Mouse (Mus musculus): ENCODE measurements around the gene Pitx3.
A peak's percentile ranks its signal among the peaks of the same experiment; 100 is the strongest.
"Not testable (repeated sequence)": the region's sequence is repeated elsewhere in the genome, so short reads cannot be mapped to it uniquely, and the experiment has no call there.

Gene Pitx3

DNA sequence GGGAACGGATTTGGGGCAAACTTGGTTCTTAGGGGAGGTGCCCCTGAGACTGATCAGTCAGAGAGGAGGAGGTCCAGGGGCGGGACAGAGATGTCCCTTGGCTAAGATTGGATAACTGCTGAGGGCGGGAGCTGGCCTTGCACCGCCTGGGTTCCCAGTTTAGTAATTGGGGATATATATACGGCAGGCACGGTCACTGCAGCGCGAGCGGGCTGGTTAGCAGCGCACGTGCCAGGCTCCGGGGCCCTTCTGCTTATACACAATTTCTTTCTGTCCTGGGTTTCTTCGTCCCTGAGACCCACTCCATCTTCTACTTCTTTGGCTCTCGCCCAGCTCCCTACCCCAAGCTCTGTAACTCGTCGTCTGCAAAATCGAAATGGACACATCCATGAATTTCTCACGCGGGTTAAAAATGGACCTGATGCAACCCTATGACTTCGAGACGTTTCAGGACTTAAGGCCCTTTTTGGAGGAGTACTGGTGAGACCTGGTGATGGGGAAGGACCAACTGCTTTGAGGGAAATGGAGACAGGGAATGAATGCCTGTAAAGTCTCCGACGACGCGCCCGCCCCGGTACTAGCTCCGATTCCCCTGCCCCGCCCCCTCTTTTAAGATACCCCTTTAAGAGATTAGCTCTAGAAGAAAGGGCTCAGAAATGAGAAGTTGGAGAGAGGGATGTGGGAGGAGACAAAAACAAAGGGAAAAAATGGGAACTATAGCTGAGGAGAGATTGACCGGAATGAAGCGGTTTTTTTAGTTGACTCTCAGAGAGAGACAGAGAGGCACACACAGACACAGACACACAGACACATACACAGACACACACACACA lies 16.2 kb downstream of the Pitx3 start, which contains the start of gene Elovl3:
Gene Elovl3 (plus strand): TSS at position 204 of the 832 bp plus-strand sequence.
- DNase-seq (ENCODE audit: low spot score) = peak; percentile 57

DNA sequence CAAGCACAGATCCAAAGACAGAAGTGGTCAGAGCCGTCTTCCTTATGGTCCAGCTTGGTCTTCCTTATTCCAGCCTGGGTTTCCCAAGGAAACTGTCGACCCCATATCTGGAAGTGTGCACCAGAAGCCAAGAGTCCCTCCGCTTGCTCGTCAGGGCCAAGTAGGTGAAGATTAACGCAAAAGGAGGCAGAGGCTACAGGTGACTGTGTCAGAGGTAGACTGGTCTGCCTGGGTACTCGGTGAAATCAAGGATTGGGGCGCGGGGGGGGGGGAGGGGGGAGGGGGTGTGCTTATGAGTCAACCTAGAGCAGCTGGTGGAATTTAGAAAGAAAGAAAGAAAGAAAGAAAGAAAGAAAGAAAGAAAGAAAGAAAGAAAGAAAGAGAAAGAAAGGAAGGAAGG lies 16.8 kb downstream of the Pitx3 start:
- DNase-seq (ENCODE audit: low spot score) = no peak

DNA sequence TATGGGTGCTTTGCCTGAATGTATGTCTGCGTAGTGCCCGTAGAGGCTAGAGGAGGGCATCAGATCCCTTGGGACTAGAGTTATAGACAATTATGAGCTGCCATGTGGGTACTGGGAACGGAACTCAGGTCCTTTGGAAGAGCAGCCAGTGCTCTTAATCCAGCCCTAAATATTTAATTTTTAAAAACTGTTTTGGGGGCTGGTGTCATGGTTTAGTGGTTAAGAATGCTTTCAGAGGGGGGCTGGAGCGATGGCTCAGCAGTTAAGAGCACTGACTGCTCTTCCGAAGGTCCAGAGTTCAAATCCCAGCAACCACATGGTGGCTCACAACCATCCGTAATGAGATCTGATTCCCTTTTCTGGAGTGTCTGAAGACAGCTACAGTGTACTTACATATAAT lies 18.4 kb downstream of the Pitx3 start:
- not testable (repeated sequence) for DNase-seq (ENCODE audit: low spot score)

DNA sequence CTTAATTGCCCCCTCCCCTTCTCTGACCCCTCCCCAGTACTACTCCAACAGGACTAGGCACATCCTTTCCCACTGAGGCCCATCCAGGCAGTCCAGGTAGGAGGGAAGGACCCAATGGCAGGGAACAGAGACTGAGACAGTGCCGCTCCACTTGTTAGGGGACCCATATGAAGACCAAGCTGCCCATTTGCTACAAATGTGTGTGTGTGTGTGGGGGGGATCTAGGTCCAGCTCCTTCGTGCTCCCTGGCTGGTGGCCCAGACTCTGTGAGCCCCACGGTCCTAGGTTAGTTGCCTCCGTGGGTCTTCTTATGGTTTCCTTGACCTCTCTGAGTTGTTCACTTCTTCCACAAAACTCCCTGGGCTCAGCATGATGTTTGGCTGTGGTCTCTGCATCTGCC lies 21.8 kb downstream of the Pitx3 start:
- DNase-seq (ENCODE audit: low spot score) = no peak

DNA sequence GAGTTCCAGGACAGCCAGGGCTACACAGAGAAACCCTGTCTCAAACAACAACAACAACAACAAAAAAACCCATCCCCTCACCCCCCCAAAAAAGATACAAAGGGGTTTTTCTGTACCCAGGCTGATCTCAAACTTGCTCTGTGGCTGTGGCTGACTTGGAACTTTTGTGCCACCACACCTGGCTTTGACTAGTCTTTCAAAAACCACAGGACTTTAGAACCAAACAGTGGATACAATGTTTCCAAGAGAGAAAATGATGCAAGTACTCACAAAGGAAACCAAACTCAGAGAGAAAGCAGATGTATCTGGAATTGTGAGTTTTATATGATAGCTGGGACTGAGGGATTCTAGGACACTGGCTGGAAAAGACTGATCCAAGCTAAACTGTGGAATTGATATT lies 23.5 kb downstream of the Pitx3 start:
- no peak for DNase-seq (ENCODE audit: low spot score)

DNA sequence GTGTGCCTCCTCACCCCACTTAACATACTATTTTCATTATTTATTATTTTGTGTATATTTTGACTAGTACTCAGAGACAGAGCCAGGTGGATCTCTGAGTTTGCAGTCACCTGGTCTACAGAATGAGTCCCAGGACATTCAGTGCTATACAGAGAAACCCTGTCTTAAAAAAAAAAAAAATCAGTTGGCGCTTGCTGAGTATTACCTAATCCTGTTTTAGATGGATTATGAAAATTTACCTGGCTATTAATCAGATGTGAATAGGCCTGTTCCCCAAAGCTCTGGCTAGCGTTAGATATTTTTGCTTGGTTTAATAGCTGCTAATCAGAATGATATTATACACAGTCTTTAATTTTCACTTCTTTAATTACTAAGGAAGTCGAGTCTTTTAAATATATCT lies 24.2 kb downstream of the Pitx3 start:
- no peak for DNase-seq (ENCODE audit: low spot score)

DNA sequence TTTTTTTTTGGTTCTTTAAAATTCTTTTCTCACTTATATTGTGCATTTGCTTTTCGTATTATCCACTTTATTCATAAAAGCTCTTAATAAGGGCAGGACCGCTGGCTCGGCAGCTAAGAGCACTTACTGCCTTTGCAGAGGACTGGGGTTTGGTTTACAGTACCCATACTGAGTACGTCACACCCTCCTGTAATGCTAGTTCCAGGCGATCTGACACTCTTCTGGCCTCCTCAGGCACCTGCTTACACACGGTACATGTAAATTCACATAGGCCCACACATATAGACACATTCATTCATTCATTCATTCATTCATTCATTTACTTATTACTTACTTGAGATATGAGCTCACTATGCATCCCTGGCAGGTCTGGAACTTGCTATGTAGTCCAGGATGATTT lies 27.3 kb downstream of the Pitx3 start:
- no peak for DNase-seq (ENCODE audit: low spot score)

DNA sequence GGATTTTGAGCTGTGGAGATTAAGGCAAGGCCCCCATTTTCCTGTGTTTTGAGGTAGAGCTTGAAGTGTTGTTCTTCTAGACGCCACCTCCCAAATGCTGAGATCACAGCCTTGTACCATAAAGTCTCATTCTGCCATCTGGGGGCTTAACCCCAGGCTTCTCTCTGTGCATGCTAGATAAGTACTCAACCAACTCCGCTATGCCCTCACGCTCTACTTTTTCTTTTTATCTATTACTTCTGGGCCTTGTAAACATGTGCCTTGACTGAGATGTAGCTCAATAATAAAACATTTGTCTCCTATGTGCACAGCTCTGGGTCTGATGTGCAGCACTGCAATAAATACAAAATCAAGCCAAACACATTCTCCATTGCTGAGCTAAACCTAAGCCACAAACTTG lies 28.7 kb downstream of the Pitx3 start:
- no peak for DNase-seq (ENCODE audit: low spot score)

DNA sequence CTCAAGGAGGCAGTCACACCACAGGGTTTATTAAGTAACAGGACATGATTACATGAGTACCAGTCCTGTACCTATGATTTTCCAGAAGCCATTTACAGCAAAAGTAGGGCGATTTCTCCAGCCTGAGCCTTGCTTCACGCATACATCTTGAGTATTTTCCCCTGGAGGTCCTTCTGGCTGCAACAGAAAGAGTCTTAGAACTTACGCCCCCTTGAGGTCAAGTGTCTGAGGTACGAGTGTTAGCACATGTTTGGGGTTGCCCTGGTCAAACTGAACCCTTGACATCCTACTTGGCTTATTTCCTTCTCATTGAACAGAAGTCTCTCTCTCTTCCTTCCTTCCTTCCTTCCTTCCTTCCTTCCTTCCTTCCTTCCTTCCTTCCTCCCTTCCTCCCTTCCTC lies 33.5 kb downstream of the Pitx3 start:
- no peak for DNase-seq (ENCODE audit: low spot score)

DNA sequence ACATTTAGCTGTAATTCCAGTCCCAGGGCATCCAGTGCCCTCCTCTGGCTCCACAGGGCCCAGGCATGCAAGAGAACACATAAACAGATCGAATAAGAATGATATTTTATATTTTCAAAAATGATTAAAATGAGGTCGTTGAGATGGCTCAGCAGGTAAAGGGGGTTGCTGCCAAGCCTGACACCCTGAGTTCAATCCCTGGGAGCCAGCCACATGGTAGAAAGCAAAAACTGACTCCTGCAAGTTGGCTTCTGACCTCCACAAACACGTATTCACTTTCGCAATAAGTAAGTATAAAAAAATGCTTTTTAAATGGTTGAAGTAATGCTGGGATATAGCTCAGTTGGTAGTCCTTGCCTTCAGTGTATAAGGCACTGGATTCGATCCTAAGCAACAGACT lies 37.3 kb downstream of the Pitx3 start:
- no peak for DNase-seq (ENCODE audit: low spot score)

DNA sequence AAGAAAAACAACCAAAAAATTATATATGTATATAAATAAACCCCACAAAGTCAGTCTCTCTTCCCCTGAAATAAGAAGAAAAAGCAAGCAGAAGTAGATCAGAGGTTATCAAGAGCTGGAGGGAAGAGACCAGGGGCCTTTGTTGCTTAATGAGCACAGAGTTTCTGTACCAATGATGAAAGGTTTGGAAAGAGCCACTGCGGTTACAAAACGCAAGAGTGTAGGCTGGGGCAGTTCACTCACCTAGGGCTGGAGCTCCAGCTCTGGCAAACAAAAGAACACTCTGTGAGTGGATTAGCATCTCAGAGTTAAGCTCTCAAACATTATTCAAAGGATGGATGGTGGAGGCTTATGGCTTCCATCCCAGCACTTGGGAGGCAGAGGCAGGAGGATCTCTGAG lies 37.9 kb downstream of the Pitx3 start:
- DNase-seq (ENCODE audit: low spot score) = no peak

DNA sequence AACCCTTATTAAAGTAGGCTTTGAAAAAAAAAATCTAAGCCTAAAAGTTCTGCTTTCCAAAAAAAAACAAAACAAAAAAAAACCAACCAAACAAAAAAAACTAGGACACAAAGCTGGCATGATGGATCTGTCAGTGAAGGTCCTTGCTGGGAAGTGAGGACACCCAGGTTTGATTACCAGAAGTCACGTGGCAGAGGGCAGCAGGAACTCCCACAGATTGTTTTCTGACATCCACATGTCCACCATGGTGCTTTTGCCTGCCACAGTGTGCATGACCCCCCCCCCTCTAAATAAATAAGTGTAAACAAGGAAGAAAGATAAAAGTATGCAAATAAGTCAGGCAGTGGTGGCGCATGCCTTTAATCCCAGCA lies 44.0 kb downstream of the Pitx3 start:
- DNase-seq (ENCODE audit: low spot score) = no peak

DNA sequence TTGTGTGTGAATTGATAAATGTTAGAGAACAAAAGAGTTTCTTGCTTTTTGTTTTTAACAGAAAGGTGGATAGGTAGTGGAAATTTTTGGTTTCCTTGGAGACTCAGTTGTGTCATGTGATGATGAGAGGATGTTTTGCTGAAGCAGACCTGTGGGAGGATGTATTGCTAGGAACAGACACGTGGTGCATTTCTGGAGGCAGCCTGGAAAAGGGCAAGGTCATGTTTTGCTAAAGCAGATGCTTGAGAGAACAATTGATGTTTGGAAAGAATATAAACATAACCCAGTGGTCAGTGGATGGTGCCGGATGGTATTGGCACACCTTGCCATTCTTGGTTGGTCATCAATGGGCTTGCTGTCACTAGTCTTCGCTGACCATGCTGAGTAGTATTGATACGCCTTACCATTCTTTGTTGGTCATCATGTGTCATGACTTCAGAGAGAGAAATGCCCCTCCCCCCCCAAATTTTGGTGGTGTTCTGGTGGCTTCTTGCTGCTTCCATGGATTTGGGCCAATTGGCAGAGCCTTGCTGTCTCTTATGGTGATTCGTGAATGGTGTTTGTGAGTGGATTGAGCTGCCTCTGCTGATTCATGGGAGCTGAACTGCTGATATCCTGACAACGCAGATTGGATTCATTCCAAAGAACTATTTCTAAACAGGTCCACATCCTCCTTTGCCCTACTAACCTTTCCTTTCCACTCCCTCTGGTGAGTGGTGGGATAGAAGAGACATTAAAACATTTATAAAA lies 44.5 kb downstream of the Pitx3 start:
- DNase-seq (ENCODE audit: low spot score) = no peak

DNA sequence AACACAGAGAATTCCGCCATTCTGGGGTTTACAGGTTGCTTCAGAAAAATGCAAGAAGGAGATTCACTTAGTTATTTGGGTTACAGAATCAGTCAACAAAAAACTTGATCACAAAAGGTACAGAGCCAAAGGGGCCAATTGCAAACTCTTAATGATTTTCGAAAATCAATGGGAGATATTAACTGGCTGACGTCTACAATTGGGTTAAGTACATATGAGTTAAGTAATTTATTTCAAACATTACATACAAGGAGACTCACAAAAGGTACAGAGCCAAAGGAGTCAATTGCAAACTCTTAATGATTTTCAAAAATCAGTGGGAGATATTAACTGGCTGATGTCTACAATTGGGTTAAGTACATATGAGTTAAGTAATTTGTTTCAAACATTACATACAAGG lies 48.6 kb downstream of the Pitx3 start:
- DNase-seq (ENCODE audit: low spot score) = no peak

DNA sequence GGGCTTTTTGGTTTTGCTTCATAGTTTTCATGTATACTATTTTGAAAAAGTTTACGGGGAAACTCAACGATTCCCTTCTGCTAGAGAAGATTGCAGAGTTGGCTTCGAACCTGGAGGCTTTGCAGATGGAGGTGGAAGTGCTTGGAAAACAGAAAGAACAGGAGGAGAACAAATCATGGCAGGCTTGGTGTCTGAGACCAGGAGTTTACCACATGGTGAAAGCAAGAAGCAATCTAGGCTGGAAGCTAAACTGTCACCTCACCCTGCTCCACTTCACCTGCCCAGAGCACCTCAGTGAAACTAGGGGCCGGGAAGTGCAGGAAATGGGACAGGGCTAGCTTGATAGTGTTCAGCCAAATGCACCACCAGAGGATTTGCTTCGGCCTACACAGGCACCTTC lies 51.7 kb downstream of the Pitx3 start:
- no peak for DNase-seq (ENCODE audit: low spot score)

DNA sequence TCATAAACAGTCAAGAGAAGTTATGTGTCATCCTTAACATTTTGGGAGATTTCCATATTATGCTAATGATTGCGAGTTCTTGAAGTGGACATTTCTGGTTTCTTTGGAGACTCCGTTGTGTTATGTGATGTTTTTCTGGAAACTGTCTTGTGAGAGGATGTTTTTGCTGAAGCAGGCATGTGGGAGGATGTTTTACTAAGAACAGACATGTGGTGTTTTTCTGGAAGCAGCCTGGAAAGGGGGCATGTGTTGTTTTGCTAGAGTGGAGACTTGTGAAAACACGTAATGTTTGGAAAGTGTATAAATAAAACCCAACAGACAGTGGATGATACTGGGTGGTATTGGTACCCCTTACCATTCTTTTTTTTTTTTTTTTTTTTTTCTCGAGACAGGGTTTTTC lies 52.8 kb downstream of the Pitx3 start:
- DNase-seq (ENCODE audit: low spot score) = no peak

DNA sequence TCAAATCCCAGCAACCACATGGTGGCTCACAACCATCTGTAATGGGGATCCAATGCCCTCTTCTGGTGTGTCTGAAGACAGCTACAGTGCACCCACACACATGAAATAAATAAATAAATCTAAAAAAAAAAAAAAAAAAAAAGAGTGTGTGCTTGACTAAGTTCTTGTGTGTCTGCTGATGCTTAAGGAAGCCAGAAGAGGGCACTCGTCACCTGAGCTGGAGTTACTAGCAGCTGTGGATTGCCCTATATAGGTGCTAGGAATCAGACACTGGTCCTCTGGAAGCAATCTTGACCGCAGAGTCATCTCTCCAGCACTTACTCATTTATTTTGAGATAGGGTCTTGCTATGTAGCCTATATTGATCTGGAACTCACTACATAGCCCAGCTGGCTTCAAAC lies 54.0 kb downstream of the Pitx3 start:
- DNase-seq (ENCODE audit: low spot score) = no peak

DNA sequence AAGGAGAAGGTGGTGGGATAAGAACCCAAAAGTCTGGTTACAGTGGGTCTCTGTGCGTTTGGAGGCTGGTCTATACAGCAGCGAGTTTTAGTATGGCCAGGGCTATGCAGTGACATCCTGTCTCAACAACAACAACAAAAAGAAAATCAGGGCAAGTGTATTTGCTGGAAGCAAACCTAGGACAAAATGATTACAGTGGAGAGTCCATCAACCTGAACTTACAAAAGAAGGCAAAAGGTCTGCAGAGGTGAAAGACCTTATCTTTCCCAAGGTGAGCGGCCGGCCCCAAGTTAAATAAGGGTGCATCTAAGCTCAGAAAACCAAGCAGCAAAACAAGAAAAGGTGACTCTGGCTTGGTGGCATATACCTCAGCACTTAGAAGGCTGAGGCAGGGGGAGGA lies 56.5 kb downstream of the Pitx3 start:
- no peak for DNase-seq (ENCODE audit: low spot score)

DNA sequence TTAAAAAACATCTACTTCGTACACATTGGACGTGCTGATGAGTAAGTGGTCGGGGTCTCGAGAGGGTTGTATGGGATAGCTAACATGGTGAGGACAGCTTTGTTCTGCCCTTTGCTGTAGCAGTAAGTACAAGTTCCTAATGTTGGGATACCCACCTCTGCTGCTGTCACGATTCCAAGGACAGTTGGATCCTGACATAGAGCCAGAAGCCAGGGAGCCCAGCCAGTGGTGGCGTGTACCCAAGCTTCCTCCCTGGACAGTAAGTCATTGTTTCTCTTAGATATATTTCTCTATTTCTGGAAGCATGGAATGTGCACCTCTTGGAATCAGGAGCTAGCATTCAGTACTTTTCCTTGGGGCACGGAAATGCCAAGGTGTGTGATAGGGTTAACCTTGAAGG lies 60.3 kb downstream of the Pitx3 start:
- no peak for DNase-seq (ENCODE audit: low spot score)

DNA sequence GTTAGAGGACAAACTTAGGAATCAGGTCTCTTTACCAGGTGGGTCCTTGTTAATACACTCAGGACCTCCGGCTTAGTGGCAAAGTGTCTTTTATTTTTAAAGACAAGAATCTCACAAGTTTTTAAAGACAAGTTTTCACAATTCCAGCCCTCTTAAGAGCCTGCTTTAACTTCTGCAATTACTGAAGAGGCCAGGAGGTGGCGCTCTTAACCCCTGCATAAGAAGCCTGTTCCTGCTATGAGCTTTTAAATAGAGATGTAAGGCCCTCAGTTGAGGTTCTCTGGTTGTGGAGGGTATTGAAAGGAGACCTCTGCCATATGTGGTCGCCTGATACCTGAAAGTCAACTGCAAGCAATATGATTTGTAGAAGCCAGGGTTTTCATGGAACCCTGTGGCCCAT lies 61.8 kb downstream of the Pitx3 start:
- no peak for DNase-seq (ENCODE audit: low spot score)

Measured in ovary, adult 18-20 months (tissue).